Mouse (Mus musculus): ENCODE data around the gene Gramd1b. TPM values are rescaled to one million over a fixed set of nuclear protein-coding genes. Genes with fewer than 3 reads are reported as not detected.

Gramd1b gene
- total RNA-seq (2017): 11.8 to 46.1 TPM (median 38.8 TPM) in 3 replicates

GRCm38 (mm10) chr9:40531027-40531621 lies at the start of gene Gramd1b:
Gramd1b (minus strand) TSS chr9:40531383.
- no peak for ATAC-seq (replicated peaks; ENCODE audit: insufficient number of reproducible peaks, low FRiP score, low TSS enrichment, poor library complexity, severe bottlenecking)

GRCm38 (mm10) chr9:40578726-40579625 lies 47.8 kb upstream of the Gramd1b start:
- ATAC-seq (replicated peaks; ENCODE audit: insufficient number of reproducible peaks, low FRiP score, low TSS enrichment, poor library complexity, severe bottlenecking): no peak

GRCm38 (mm10) chr9:40577132-40577531 lies 45.9 kb upstream of the Gramd1b start:
- peak; percentile 51; the same call in 1 of the 2 replicates for ATAC-seq (replicated peaks; ENCODE audit: insufficient number of reproducible peaks, low FRiP score, low TSS enrichment, poor library complexity, severe bottlenecking)

GRCm38 (mm10) chr9:40575053-40575985 lies 44.1 kb upstream of the Gramd1b start:
- peak; percentile 48; the same call in 1 of the 2 replicates for ATAC-seq (replicated peaks; ENCODE audit: insufficient number of reproducible peaks, low FRiP score, low TSS enrichment, poor library complexity, severe bottlenecking)

GRCm38 (mm10) chr9:40571280-40571679 lies 40.1 kb upstream of the Gramd1b start:
- ATAC-seq (replicated peaks; ENCODE audit: insufficient number of reproducible peaks, low FRiP score, low TSS enrichment, poor library complexity, severe bottlenecking): no peak

- no peak for ATAC-seq (replicated peaks; ENCODE audit: insufficient number of reproducible peaks, low FRiP score, low TSS enrichment, poor library complexity, severe bottlenecking)
Measured at GRCm38 (mm10) chr9:40568070-40568469, 36.9 kb upstream of the Gramd1b start.

GRCm38 (mm10) chr9:40563750-40564149 lies 32.6 kb upstream of the Gramd1b start:
- no peak for ATAC-seq (replicated peaks; ENCODE audit: insufficient number of reproducible peaks, low FRiP score, low TSS enrichment, poor library complexity, severe bottlenecking)

- no peak for ATAC-seq (replicated peaks; ENCODE audit: insufficient number of reproducible peaks, low FRiP score, low TSS enrichment, poor library complexity, severe bottlenecking)
Measured at GRCm38 (mm10) chr9:40559646-40560045, 28.5 kb upstream of the Gramd1b start.

GRCm38 (mm10) chr9:40557796-40558195 lies 26.6 kb upstream of the Gramd1b start:
- ATAC-seq (replicated peaks; ENCODE audit: insufficient number of reproducible peaks, low FRiP score, low TSS enrichment, poor library complexity, severe bottlenecking): no peak

GRCm38 (mm10) chr9:40556396-40556795 lies 25.2 kb upstream of the Gramd1b start:
- ATAC-seq (replicated peaks; ENCODE audit: insufficient number of reproducible peaks, low FRiP score, low TSS enrichment, poor library complexity, severe bottlenecking): no peak

GRCm38 (mm10) chr9:40555243-40555642 lies 24.1 kb upstream of the Gramd1b start:
- no peak for ATAC-seq (replicated peaks; ENCODE audit: insufficient number of reproducible peaks, low FRiP score, low TSS enrichment, poor library complexity, severe bottlenecking)

GRCm38 (mm10) chr9:40547876-40548275 lies 16.7 kb upstream of the Gramd1b start:
- ATAC-seq (replicated peaks; ENCODE audit: insufficient number of reproducible peaks, low FRiP score, low TSS enrichment, poor library complexity, severe bottlenecking): no peak

- ATAC-seq (replicated peaks; ENCODE audit: insufficient number of reproducible peaks, low FRiP score, low TSS enrichment, poor library complexity, severe bottlenecking): no peak
Measured at GRCm38 (mm10) chr9:40545193-40545592, 14.0 kb upstream of the Gramd1b start.

GRCm38 (mm10) chr9:40539588-40540140 lies 8.5 kb upstream of the Gramd1b start:
- ATAC-seq (replicated peaks; ENCODE audit: insufficient number of reproducible peaks, low FRiP score, low TSS enrichment, poor library complexity, severe bottlenecking): no peak

GRCm38 (mm10) chr9:40537708-40538105 lies 6.5 kb upstream of the Gramd1b start:
- no peak for ATAC-seq (replicated peaks; ENCODE audit: insufficient number of reproducible peaks, low FRiP score, low TSS enrichment, poor library complexity, severe bottlenecking)

GRCm38 (mm10) chr9:40537044-40537707 lies 6.0 kb upstream of the Gramd1b start:
- ATAC-seq (replicated peaks; ENCODE audit: insufficient number of reproducible peaks, low FRiP score, low TSS enrichment, poor library complexity, severe bottlenecking): no peak

GRCm38 (mm10) chr9:40530536-40530935 lies 647 bp downstream of the Gramd1b start:
- ATAC-seq (replicated peaks; ENCODE audit: insufficient number of reproducible peaks, low FRiP score, low TSS enrichment, poor library complexity, severe bottlenecking): no peak

- no peak for ATAC-seq (replicated peaks; ENCODE audit: insufficient number of reproducible peaks, low FRiP score, low TSS enrichment, poor library complexity, severe bottlenecking)
Measured at GRCm38 (mm10) chr9:40528733-40529132, 2.5 kb downstream of the Gramd1b start.
